Mouse (Mus musculus) ES-Bruce4 (cell line): Measurements from ENCODE around the gene Dbh.

Source experiments
- CTCF ChIP-seq: IDR thresholded peaks from one replicate; pipeline ENCODE4 v1.8.1; 2011; ENCODE audit warnings: low read depth, low read length
- EP300 ChIP-seq: IDR thresholded peaks from 2 replicates; pipeline ENCODE4 v1.6.1; 2011; ENCODE audit warnings: low read depth, low read length; ENCODE audit not compliant: insufficient read depth
- POLR2A ChIP-seq: IDR thresholded peaks from one replicate; pipeline ENCODE4 v1.8.1; 2011; ENCODE audit warnings: low read length; ENCODE audit not compliant: insufficient read depth

- TF ChIP-seq CTCF: no peak
- no peak for TF ChIP-seq EP300
- no peak for TF ChIP-seq POLR2A
Observed at GRCm38 (mm10) chr2:27215537-27215936, 50.5 kb downstream of the Dbh start.
